In genomic region chr12:33183138-33183627, GRCm38 (mm10) we compare ENCODE assay signal across 32 mouse cellular contexts. TPM values are rescaled to one million over a fixed set of nuclear protein-coding genes. Genes with fewer than 3 reads are reported as not detected.
A peak's percentile ranks its signal among the peaks of the same experiment; 100 is the strongest.
DNase-seq lines count a peak whose midpoint lies in the region; ATAC-seq lines count a peak whose summit lies in the region.
"Had no signal": no experiment of that assay in that cellular context is flagged by ENCODE, and none has a peak within 500 bp of the region (broad histone marks: within the 10 kb centered on the region; RNA-seq: fewer than 3 reads in every experiment).

No protein-coding gene starts in this region.

- ATAC-seq in neural tube, embryonic 13.5 days (ENCODE audit: low read depth): no peak
- no peak for ATAC-seq in midbrain, embryonic 14.5 days (ENCODE audit: low FRiP score, low TSS enrichment)
- ATAC-seq: midbrain, embryonic 16.5 days; Patski had no signal

- H3K4me3 ChIP-seq in neural tube, embryonic 13.5 days: no peak overlapping the region
- H3K4me3 ChIP-seq in midbrain, embryonic 14.5 days (replicated peaks; ENCODE audit: low read depth, low read length): no peak overlapping the region
- H3K4me3 ChIP-seq: embryonic facial prominence, embryonic 13.5 days; erythroblast, embryonic 14.5 days; forebrain, embryonic 13.5 days; heart, embryonic 15.5 days; intestine, embryonic 15.5 days; limb, embryonic 10.5 days; liver, embryonic 15.5 days; lung, embryonic 15.5 days; myocyte; neural tube, embryonic 15.5 days had no signal

- H3K27me3 ChIP-seq in neural tube, embryonic 13.5 days: no peaks in the 10 kb centered on the region
- H3K27me3 ChIP-seq in midbrain, embryonic 14.5 days (ENCODE audit: control insufficient read depth, insufficient read depth, low read length): no peaks in the 10 kb centered on the region
- H3K27me3 ChIP-seq: embryonic facial prominence, embryonic 13.5 days; forebrain, embryonic 13.5 days; heart, embryonic 15.5 days; intestine, embryonic 15.5 days; liver, embryonic 15.5 days; lung, embryonic 15.5 days; neural tube, embryonic 15.5 days; Patski had no signal

- H3K9me3 ChIP-seq in neural tube, embryonic 13.5 days: no peaks in the 10 kb centered on the region
- H3K9me3 ChIP-seq in midbrain, embryonic 14.5 days (ENCODE audit: control insufficient read depth, low read length): no peaks in the 10 kb centered on the region
- H3K9me3 ChIP-seq: embryonic facial prominence, embryonic 13.5 days; forebrain, embryonic 13.5 days; heart, embryonic 15.5 days; intestine, embryonic 15.5 days; limb, embryonic 10.5 days; liver, embryonic 15.5 days; lung, embryonic 15.5 days; neural tube, embryonic 15.5 days had no signal

- no peak overlapping the region for H3K9ac ChIP-seq in neural tube, embryonic 13.5 days
- no peak overlapping the region for H3K9ac ChIP-seq in midbrain, embryonic 14.5 days (replicated peaks; ENCODE audit: low read length)
- H3K9ac ChIP-seq: embryonic facial prominence, embryonic 13.5 days; forebrain, embryonic 13.5 days; heart, embryonic 15.5 days; intestine, embryonic 15.5 days; liver, embryonic 15.5 days; lung, embryonic 15.5 days; neural tube, embryonic 15.5 days had no signal

- no peak overlapping the region for H3K4me2 ChIP-seq in neural tube, embryonic 13.5 days
- H3K4me2 ChIP-seq in midbrain, embryonic 14.5 days (ENCODE audit: low read length): no peak overlapping the region
- H3K4me2 ChIP-seq: embryonic facial prominence, embryonic 13.5 days; forebrain, embryonic 13.5 days; heart, embryonic 15.5 days; intestine, embryonic 15.5 days; liver, embryonic 15.5 days; lung, embryonic 15.5 days; neural tube, embryonic 15.5 days had no signal

- H3K36me3 ChIP-seq in neural tube, embryonic 13.5 days: no peaks in the 10 kb centered on the region
- H3K36me3 ChIP-seq in midbrain, embryonic 14.5 days (ENCODE audit: control insufficient read depth, insufficient read depth, low read length): no peaks in the 10 kb centered on the region
- H3K36me3 ChIP-seq: embryonic facial prominence, embryonic 13.5 days; heart, embryonic 15.5 days; intestine, embryonic 15.5 days; limb, embryonic 10.5 days; liver, embryonic 15.5 days; lung, embryonic 15.5 days; neural tube, embryonic 15.5 days had no signal

- 71% methylated on average over 4 of the region's 4 CpGs for WGBS in neural tube, embryonic 13.5 days
- WGBS in midbrain, embryonic 14.5 days: 58% methylated on average over 4 of the region's 4 CpGs

- peaks cover 27% of the 10 kb centered on the region for H3K4me1 ChIP-seq in neural tube, embryonic 13.5 days (replicated peaks)
- H3K4me1 ChIP-seq in midbrain, embryonic 14.5 days (ENCODE audit: control insufficient read depth, insufficient read depth, low read length): no peaks in the 10 kb centered on the region

- DNase-seq in neural tube, embryonic 10.5 days (ENCODE audit: extremely low spot score, low spot score): no peak
- DNase-seq in ES-CJ7 (ENCODE audit: low read depth, low spot score): peak; percentile 27
- peak; percentile 84 for DNase-seq in induced T-regulatory cell, adult 2 months (ENCODE audit: low read depth)
- no peak for DNase-seq in kidney, adult 18-20 months
- no peak for DNase-seq in kidney, adult 8-10 months
- no peak for DNase-seq in midbrain, embryonic 14.5 days
- DNase-seq: adrenal gland, postnatal 10 days; B cell, adult 2 months; cerebellum, adult 18-20 months; cerebellum, postnatal 25 days; embryo, embryonic 11 days; gastrocnemius, postnatal 36 days; heart, postnatal 36 days; liver; lung, postnatal 36 days; right cerebral cortex, adult 18-20 months; right cerebral cortex, postnatal 4 days; thymus, adult 18-20 months had no signal

- H3K27ac ChIP-seq in neural tube, embryonic 13.5 days (replicated peaks): 0 out of 2 replicates have a peak overlapping the region, but pooled peaks have one; percentile 49
- H3K27ac ChIP-seq in midbrain, embryonic 14.5 days (replicated peaks; ENCODE audit: low read depth, low read length): no peak overlapping the region
- H3K27ac ChIP-seq: embryonic facial prominence, embryonic 13.5 days; forebrain, embryonic 13.5 days; heart, embryonic 15.5 days; intestine, embryonic 15.5 days; kidney, postnatal 0 days; limb, embryonic 10.5 days; liver, embryonic 15.5 days; lung, embryonic 15.5 days; neural tube, embryonic 15.5 days had no signal

RNA-seq across cellular contexts. Expression of gene Atxn7l1, which starts 35.7 kb away (rescaled TPM):
- 22.1 and 23.3 TPM in 2 replicates for polyA plus RNA-seq in neural tube, embryonic 13.5 days (2015; fragmentation: Nextera tagmentation; extraction: Ambion mirVana)
- 22.6 and 23.9 TPM in 2 replicates for polyA plus RNA-seq in midbrain, embryonic 14.5 days (2014; fragmentation: Nextera tagmentation; extraction: Ambion mirVana)

Comparison
In these comparisons a context has a peak if more than half of its experiments do, and no peak if none do; other contexts are left out.
1. DNase-seq: peak in ES-CJ7 (single experiment) and induced T-regulatory cell, adult 2 months (single experiment); none in neural tube, embryonic 10.5 days (single experiment), kidney, adult 18-20 months (single experiment), kidney, adult 8-10 months (0 of 2) and midbrain, embryonic 14.5 days (single experiment).